ENCODE assay signal across 8 mouse cellular contexts in the genomic region with DNA sequence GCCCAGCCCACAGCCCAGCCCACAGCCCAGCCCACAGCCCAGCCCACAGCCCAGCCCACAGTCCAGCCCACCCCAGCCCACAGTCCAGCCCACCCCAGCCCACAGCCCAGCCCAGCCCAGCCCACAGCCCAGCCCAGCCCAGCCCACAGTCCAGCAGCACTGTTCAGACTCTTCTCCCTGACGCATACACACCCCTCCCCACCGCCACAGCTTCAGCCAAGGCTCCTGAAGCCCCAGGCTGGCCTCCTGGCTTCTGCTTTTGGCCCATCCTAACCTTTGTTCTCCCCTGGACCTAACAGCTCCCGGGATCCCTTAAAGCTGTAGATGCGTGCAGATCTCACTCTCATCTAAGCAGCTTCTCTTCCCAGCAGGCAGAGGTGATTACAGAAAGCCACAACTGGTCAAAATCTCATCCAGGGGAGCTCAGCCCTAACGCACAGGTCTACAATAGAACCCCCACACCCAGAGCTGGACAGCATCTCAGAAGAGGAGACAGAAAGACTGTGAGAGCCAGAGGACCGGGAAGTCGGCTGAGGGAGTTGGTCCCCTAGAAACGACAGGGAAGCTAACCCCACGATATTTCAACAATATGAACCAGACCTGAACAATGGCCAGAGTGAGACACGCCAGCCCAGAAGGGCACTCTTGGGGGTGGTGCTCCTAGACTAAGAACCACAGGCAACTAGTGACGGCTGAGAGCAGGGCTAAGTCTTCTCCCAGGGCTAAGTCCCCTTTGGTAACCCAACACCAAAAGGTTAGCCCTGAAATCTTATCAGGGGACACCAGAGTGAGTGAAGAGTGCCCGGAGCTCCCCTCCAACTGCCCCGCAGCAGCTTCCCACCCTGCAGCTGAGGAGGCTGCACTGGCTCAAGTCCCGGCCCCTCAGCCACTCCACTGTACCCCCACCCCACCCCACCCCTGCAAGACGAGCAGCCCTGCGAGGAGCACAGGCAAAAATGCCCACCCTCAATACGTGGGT. TPM values are rescaled to one million over a fixed set of nuclear protein-coding genes. Genes with fewer than 3 reads are reported as not detected.
A peak's percentile ranks its signal among the peaks of the same experiment; 100 is the strongest.
DNase-seq lines count a peak whose midpoint lies in the region; ATAC-seq and TF ChIP-seq lines count a peak whose summit lies in the region.

No protein-coding gene starts in this region.

- TF ChIP-seq CTCF in lung, embryonic 14.5 days (IDR thresholded peaks at IDR 0.05; ENCODE audit: low read depth): no peak
- no peak for TF ChIP-seq CTCF in layer of hippocampus, adult 2 months (conservative IDR thresholded peaks at IDR 0.05)

- H3K4me2 ChIP-seq in lung, embryonic 14.5 days: peak overlapping the region; percentile 58

- WGBS in lung, embryonic 14.5 days: 8% methylated on average over 17 of the region's 17 CpGs
- 20% methylated on average over 17 of the region's 17 CpGs for WGBS in midbrain, embryonic 10.5 days

- peaks cover 11% of the 10 kb centered on the region for H3K4me1 ChIP-seq in lung, embryonic 14.5 days (ENCODE audit: insufficient read depth)
- peaks cover 32% of the 10 kb centered on the region for H3K4me1 ChIP-seq in midbrain, embryonic 10.5 days

- H3K27ac ChIP-seq in lung, embryonic 14.5 days (ENCODE audit: low read depth): no peak overlapping the region
- peak overlapping the region; percentile 79 for H3K27ac ChIP-seq in midbrain, embryonic 10.5 days (replicated peaks)
- no peak overlapping the region for H3K27ac ChIP-seq in layer of hippocampus, adult 2 months

- H3K4me3 ChIP-seq in lung, embryonic 14.5 days (ENCODE audit: low read depth, low read length): peak overlapping the region; percentile 14; the same call in 1 of the 2 replicates
- peak overlapping the region; percentile 37 for H3K4me3 ChIP-seq in midbrain, embryonic 10.5 days
- H3K4me3 ChIP-seq in layer of hippocampus, adult 2 months: no peak overlapping the region

- no peaks in the 10 kb centered on the region for H3K9me3 ChIP-seq in lung, embryonic 14.5 days (ENCODE audit: low read depth, low read length)
- H3K9me3 ChIP-seq in midbrain, embryonic 10.5 days (replicated peaks): no peaks in the 10 kb centered on the region

- ATAC-seq in lung, embryonic 14.5 days (ENCODE audit: insufficient read depth): peak; percentile 87
- ATAC-seq in erythroid progenitor cell, adult 5-6 weeks (replicated peaks; ENCODE audit: low FRiP score, poor library complexity, severe bottlenecking): no peak

- peak overlapping the region; percentile 38; the same call in 1 of the 2 replicates for H3K9ac ChIP-seq in lung, embryonic 14.5 days

- H3K36me3 ChIP-seq in lung, embryonic 14.5 days (ENCODE audit: insufficient read depth): no peaks in the 10 kb centered on the region
- no peaks in the 10 kb centered on the region; the same call in 1 of the 2 replicates for H3K36me3 ChIP-seq in midbrain, embryonic 10.5 days

- DNase-seq in lung, embryonic 14.5 days: peak; percentile 78
- no peak for DNase-seq in lung, adult 18-20 months
- DNase-seq in forelimb bud, embryonic 11.5 days (ENCODE audit: low read depth, low spot score): peak; percentile 49
- peak; percentile 64 to 89 for DNase-seq in kidney, postnatal 25 days
- peak; percentile 77 for DNase-seq in midbrain, embryonic 10.5 days (ENCODE audit: low spot score)
- DNase-seq in right cerebral cortex, adult 2 months (ENCODE audit: low spot score in 2 of 2): no peak
- no peak for DNase-seq in layer of hippocampus, adult 2 months (ENCODE audit: low spot score in 2 of 2)

- H3K27me3 ChIP-seq in lung, embryonic 14.5 days (ENCODE audit: insufficient read depth, low read length): no peaks in the 10 kb centered on the region
- 0 out of 2 replicates have a peak, but pooled peaks cover 3% of the 10 kb centered on the region for H3K27me3 ChIP-seq in midbrain, embryonic 10.5 days (ENCODE audit: low read depth, poor library complexity, severe bottlenecking)

RNA-seq across cellular contexts. Expression of a gene that starts 14.7 kb away (rescaled TPM):
- 22.0 and 25.1 TPM in 2 replicates for polyA plus RNA-seq in lung, embryonic 14.5 days (2014; fragmentation: Nextera tagmentation; extraction: Ambion mirVana)
- polyA plus RNA-seq in midbrain, embryonic 10.5 days (2016; fragmentation: Nextera tagmentation; extraction: Ambion mirVana): 9.7 and 10.0 TPM in 2 replicates
- total RNA-seq in erythroid progenitor cell, adult 5-6 weeks (2015; ENCODE audit: low replicate concordance): 10.5 and 32.4 TPM in 2 replicates
- total RNA-seq in erythroid progenitor cell, adult 5-6 weeks (2017; ENCODE audit: low replicate concordance): 9.6 and 15.6 TPM in 2 replicates
- 10 to 100 TPM; 48.9 to 52.4 TPM for total RNA-seq in layer of hippocampus, adult 2 months (2021)

RNA-seq across cellular contexts. Expression of a gene that starts 26.9 kb away (rescaled TPM):
- polyA plus RNA-seq in lung, embryonic 14.5 days (2014; fragmentation: Nextera tagmentation; extraction: Ambion mirVana): 17.0 and 25.2 TPM in 2 replicates
- 10.9 and 13.6 TPM in 2 replicates for polyA plus RNA-seq in midbrain, embryonic 10.5 days (2016; fragmentation: Nextera tagmentation; extraction: Ambion mirVana)
- total RNA-seq in erythroid progenitor cell, adult 5-6 weeks (2015; ENCODE audit: low replicate concordance): 0.42 and 7.6 TPM in 2 replicates
- total RNA-seq in erythroid progenitor cell, adult 5-6 weeks (2017; ENCODE audit: low replicate concordance): 0.90 and 2.8 TPM in 2 replicates
- total RNA-seq in layer of hippocampus, adult 2 months (2021): 100 to 1,000 TPM; 111 TPM

Comparison
In these comparisons a context has a peak if more than half of its experiments do, and no peak if none do; other contexts are left out.
1. DNase-seq: peak in lung, embryonic 14.5 days (single experiment), forelimb bud, embryonic 11.5 days (single experiment), kidney, postnatal 25 days (2 of 2) and midbrain, embryonic 10.5 days (single experiment); none in lung, adult 18-20 months (0 of 2), right cerebral cortex, adult 2 months (0 of 2) and layer of hippocampus, adult 2 months (0 of 2).
2. RNA of a gene that starts 26.9 kb away (total RNA-seq): 111 TPM in layer of hippocampus, adult 2 months; 0.42 to 7.6 TPM in erythroid progenitor cell, adult 5-6 weeks; every median in the first group is over 10 times any median in the second.